Mouse (Mus musculus): Measurements from ENCODE around the gene Gm14692.
"Not testable (repeated sequence)": the region's sequence is repeated elsewhere in the genome, so short reads cannot be mapped to it uniquely, and the experiment has no call there.

Gm14692 gene

GRCm38 (mm10) chrX:67695398-67695797 is at the start of gene Gm14692:
Gm14692 (plus strand) TSS chrX:67695698.
- DNase-seq (ENCODE audit: low spot score): not testable (repeated sequence)

DNA sequence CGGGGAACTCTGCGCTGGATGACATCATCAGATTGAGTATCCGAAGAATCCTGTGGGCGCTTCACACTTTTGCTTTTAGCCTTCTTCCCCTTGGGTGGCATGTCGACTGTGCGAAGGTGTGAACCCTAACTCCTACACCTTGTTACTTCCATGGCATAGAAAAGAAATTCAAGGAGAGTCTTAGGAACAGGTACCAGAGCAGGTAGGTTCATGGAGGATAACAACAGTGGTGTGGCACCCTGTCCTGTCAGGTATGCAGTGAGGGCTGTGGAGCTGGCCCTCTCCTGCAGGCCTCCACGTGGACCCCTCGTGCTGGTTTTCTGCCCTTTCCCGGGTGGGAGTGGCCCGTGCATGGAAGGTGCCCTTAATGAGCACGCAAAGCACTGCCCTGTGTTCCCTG is 2.0 kb upstream of the Gm14692 start, which contains the start of gene Gm1140:
Gene Gm1140 (minus strand): TSS at position 101 of the 400 bp plus-strand sequence.
- not testable (repeated sequence) for DNase-seq (ENCODE audit: low spot score)
